Mouse (Mus musculus) kidney, embryonic 14.5 days (tissue): ENCODE data around the gene Mapk8ip1. TPM values are rescaled to one million over a fixed set of nuclear protein-coding genes. Genes with fewer than 3 reads are reported as not detected.
A peak's percentile ranks its signal among the peaks of the same experiment; 100 is the strongest.

ENCODE experiments used
- ATAC-seq: fragments of 200-750 bp; cut with Nextera tagmentation; 2 replicates; pipeline ENCODE4 v1.8.0; 2017; ENCODE audit warnings: moderate number of reproducible peaks, mild to moderate bottlenecking, moderate TSS enrichment, moderate library complexity; ENCODE audit not compliant: low FRiP score, low TSS enrichment
- H3K27ac ChIP-seq: fragments of 300-500 bp; sonication (generic); 2 replicates; pipeline ENCODE4 v1.5.1; 2014; ENCODE audit warnings: low read depth, mild to moderate bottlenecking, low read length, moderate library complexity, mixed read lengths
- H3K27me3 ChIP-seq: fragments of 300-500 bp; sonication (generic); 2 replicates; pipeline ENCODE4 v1.6.1; 2014; ENCODE audit warnings: mild to moderate bottlenecking, low read length; ENCODE audit not compliant: control insufficient read depth, insufficient read depth
- H3K36me3 ChIP-seq: fragments of 300-500 bp; sonication (generic); 2 replicates; pipeline ENCODE4 v1.6.1; 2014; ENCODE audit warnings: low read length, mixed read lengths; ENCODE audit not compliant: control insufficient read depth, insufficient read depth
- H3K4me1 ChIP-seq: fragments of 300-500 bp; sonication (generic); 2 replicates; pipeline ENCODE4 v1.6.1; 2014; ENCODE audit warnings: low read length, mixed read lengths; ENCODE audit not compliant: control insufficient read depth, insufficient read depth
- H3K4me2 ChIP-seq: fragments of 300-500 bp; sonication (generic); replicated peaks from 2 replicates; pipeline ENCODE4 v1.6.1; 2014; ENCODE audit warnings: low read depth, mild to moderate bottlenecking, low read length
- H3K4me3 ChIP-seq: fragments of 300-500 bp; sonication (generic); 2 replicates; pipeline ENCODE4 v1.5.1; 2014; ENCODE audit warnings: mild to moderate bottlenecking, low read length
- H3K9ac ChIP-seq: fragments of 300-500 bp; sonication (generic); 2 replicates; pipeline ENCODE4 v1.6.1; 2014; ENCODE audit warnings: low read depth, mild to moderate bottlenecking, low read length, moderate library complexity
- H3K9me3 ChIP-seq: fragments of 300-500 bp; sonication (generic); 2 replicates; pipeline ENCODE4 v1.6.1; 2016; ENCODE audit warnings: low read length; ENCODE audit not compliant: control insufficient read depth
- whole genome bisulfite sequencing: fragments of 180-500 bp; shearing (Covaris S2); extraction: QIAGEN DNeasy Blood & Tissue Kit; methylation state at CpG from one replicate; pipeline ENCODE4 v1.1.7; 2014; 5-methylcytosine and 5-hydroxymethylcytosine counted together
- microRNA-seq: library from miRNA; unstranded; fragments of <30 nt; microRNA quantifications from one replicate; pipeline ENCODE4, GENCODE M21; 2016
- polyA plus RNA-seq: library from polyadenylated mRNA; unstranded; fragments of >200 nt; fragmentation: Nextera tagmentation; extraction: Ambion mirVana; gene quantifications from 2 replicates; pipeline ENCODE4 v1.2.1, GENCODE M21; 2014

The Mapk8ip1 gene
- polyA plus RNA-seq, 1 experiment from 2014 or later = 15.6 TPM

DNA sequence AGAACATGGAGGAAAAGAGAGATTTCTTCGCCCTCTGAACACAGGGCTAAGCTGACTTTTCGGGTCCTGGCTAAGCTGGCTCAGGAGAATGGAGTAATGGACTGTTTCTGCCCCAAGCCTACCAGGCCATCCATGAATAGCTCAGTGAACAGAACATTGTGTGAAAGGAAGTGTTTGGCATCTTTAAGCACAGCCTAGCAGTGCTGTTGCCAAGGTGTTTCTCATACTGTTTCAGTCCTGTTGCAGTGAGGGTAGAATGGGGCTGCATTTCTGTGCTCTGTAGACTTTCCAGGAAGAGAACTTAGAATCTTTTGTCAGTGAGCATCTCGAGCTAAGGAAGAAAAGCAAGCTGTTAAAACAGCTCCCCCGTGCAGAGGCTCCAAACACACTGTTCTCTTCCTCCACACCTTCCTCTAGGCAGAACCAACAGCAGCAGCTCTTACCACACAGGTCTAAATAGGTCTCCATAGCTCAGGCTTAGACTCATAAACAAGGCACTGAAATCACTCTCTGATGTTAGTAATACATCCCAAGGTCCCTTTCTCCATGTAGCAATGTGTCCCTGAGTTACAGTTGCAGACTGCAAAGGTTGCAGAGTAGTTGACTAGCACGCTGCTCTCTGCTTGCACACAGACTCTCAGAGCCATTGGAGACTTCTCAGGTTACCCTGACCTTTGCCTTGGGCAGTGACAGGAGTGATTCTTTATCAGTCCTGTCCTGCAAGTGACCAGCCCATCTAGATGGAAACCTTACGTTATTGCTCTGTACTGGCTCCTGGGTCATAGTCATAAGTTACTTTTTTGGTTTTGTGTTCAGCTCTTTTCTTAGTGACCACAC is 51.3 kb downstream of the Mapk8ip1 start:
- peaks cover 18% of the 10 kb centered on the region; the same call in 1 of the 2 replicates for H3K4me1 ChIP-seq
- H3K27me3 ChIP-seq = no peaks in the 10 kb centered on the region
- H3K9me3 ChIP-seq = no peaks in the 10 kb centered on the region
- H3K4me2 ChIP-seq = no peak overlapping the region
- ATAC-seq = no peak
- H3K27ac ChIP-seq = no peak overlapping the region; the same call in 1 of the 2 replicates
- H3K36me3 ChIP-seq = peaks cover 49% of the 10 kb centered on the region
- WGBS = 35% methylated on average over 6 of the region's 6 CpGs
- H3K4me3 ChIP-seq = no peak overlapping the region
- H3K9ac ChIP-seq = peak overlapping the region; percentile 7; the same call in 1 of the 2 replicates

GRCm38 (mm10) chr2:92347191-92347590 is 53.9 kb downstream of the Mapk8ip1 start:
- Histone ChIP-seq H3K9me3 (no peaks in the 10 kb centered on the region), H3K27me3 (no peaks in the 10 kb centered on the region), H3K9ac (no peak overlapping the region), H3K4me1 (peaks cover 18% of the 10 kb centered on the region; the same call in 1 of the 2 replicates), H3K27ac (no peak overlapping the region), H3K36me3 (peaks cover 47% of the 10 kb centered on the region), H3K4me3 (no peak overlapping the region), H3K4me2 (no peak overlapping the region)
- ATAC-seq = no peak
- 92% methylated on average over 2 of the region's 2 CpGs for WGBS

- ATAC-seq = no peak
- H3K4me1 ChIP-seq = no peaks in the 10 kb centered on the region
- H3K4me2 ChIP-seq = no peak overlapping the region
- H3K9ac ChIP-seq = no peak overlapping the region
- no peak overlapping the region for H3K27ac ChIP-seq
- no peaks in the 10 kb centered on the region for H3K9me3 ChIP-seq
- peaks cover 22% of the 10 kb centered on the region for H3K36me3 ChIP-seq
- no peak overlapping the region for H3K4me3 ChIP-seq
- H3K27me3 ChIP-seq = no peaks in the 10 kb centered on the region
Measured at GRCm38 (mm10) chr2:92342418-92342817, 58.6 kb downstream of the Mapk8ip1 start.

Small RNA genes within 50 kb of the gene (microRNA-seq; reads per million reads assigned to microRNA genes)
- not detected for gene Mir7000

Other genes with a start within 250 kb of the Mapk8ip1 start
- 21.3 and 22.7 TPM in 2 replicates for gene Pex16, start 26.6 kb downstream of the Mapk8ip1 start, polyA plus RNA-seq
- gene Large2, start 26.4 kb downstream of the Mapk8ip1 start, polyA plus RNA-seq = 24.0 and 33.3 TPM in 2 replicates
- 2.1 and 2.5 TPM in 2 replicates for gene 1700029I15Rik, start 18.7 kb downstream of the Mapk8ip1 start, polyA plus RNA-seq
- 13.8 and 21.3 TPM in 2 replicates for gene Cry2, start 32.8 kb upstream of the Mapk8ip1 start, polyA plus RNA-seq
- 6.9 and 13.6 TPM in 2 replicates for gene Slc35c1, start 59.3 kb upstream of the Mapk8ip1 start, polyA plus RNA-seq
- gene Chst1, start 198.4 kb upstream of the Mapk8ip1 start, polyA plus RNA-seq = 5.0 and 6.4 TPM in 2 replicates